Mouse (Mus musculus) right cerebral cortex, postnatal 25 days (tissue): ENCODE results near the gene Asic1.
A peak's percentile ranks its signal among the peaks of the same experiment; 100 is the strongest.

Experiments
- DNase-seq: peaks from one replicate; pipeline ENCODE4 v3.0.0; 2022

Gene Asic1

GRCm38 (mm10) chr15:99670154-99670821 lies at the start of gene Asic1:
TSS of gene Asic1 (plus strand) at chr15:99670368.
- DNase-seq, result peak; percentile 80

GRCm38 (mm10) chr15:99622063-99622462 lies 48.1 kb upstream of the Asic1 start:
- DNase-seq, result no peak

GRCm38 (mm10) chr15:99631618-99632017 lies 38.5 kb upstream of the Asic1 start:
- DNase-seq, result no peak

- no peak for DNase-seq
Measured at GRCm38 (mm10) chr15:99634702-99635101, 35.5 kb upstream of the Asic1 start.

- no peak for DNase-seq
Measured at GRCm38 (mm10) chr15:99637405-99638123, 32.6 kb upstream of the Asic1 start.

- DNase-seq, result no peak
Measured at GRCm38 (mm10) chr15:99638124-99638485, 32.1 kb upstream of the Asic1 start.

- no peak for DNase-seq
Measured at GRCm38 (mm10) chr15:99642622-99643021, 27.5 kb upstream of the Asic1 start.

- no peak for DNase-seq
Measured at GRCm38 (mm10) chr15:99643832-99644231, 26.3 kb upstream of the Asic1 start.

- DNase-seq, result no peak
Measured at GRCm38 (mm10) chr15:99644776-99645175, 25.4 kb upstream of the Asic1 start.

GRCm38 (mm10) chr15:99648326-99648725 lies 21.8 kb upstream of the Asic1 start:
- no peak for DNase-seq

- DNase-seq, result no peak
Measured at GRCm38 (mm10) chr15:99649067-99649761, 21.0 kb upstream of the Asic1 start.

GRCm38 (mm10) chr15:99650304-99650703 lies 19.9 kb upstream of the Asic1 start:
- no peak for DNase-seq

- DNase-seq, result peak; percentile 93
Measured at GRCm38 (mm10) chr15:99651163-99651872, 18.9 kb upstream of the Asic1 start, which contains the start of gene Racgap1. TSS of gene Racgap1 (minus strand) at chr15:99651656.

- no peak for DNase-seq
Measured at GRCm38 (mm10) chr15:99651984-99652872, 17.9 kb upstream of the Asic1 start.

GRCm38 (mm10) chr15:99653291-99653690 lies 16.9 kb upstream of the Asic1 start:
- DNase-seq, result no peak

- DNase-seq, result no peak
Measured at GRCm38 (mm10) chr15:99653876-99654275, 16.3 kb upstream of the Asic1 start.

GRCm38 (mm10) chr15:99655956-99656355 lies 14.2 kb upstream of the Asic1 start:
- no peak for DNase-seq

GRCm38 (mm10) chr15:99658437-99658836 lies 11.7 kb upstream of the Asic1 start:
- no peak for DNase-seq

- DNase-seq, result no peak
Measured at GRCm38 (mm10) chr15:99661121-99661830, 8.9 kb upstream of the Asic1 start.

- DNase-seq, result no peak
Measured at GRCm38 (mm10) chr15:99662371-99662770, 7.8 kb upstream of the Asic1 start.

GRCm38 (mm10) chr15:99663964-99664599 lies 6.1 kb upstream of the Asic1 start:
- peak; percentile 53 for DNase-seq
